Mouse (Mus musculus) embryonic facial prominence, embryonic 12.5 days (tissue): ENCODE data around the gene Chrm3. TPM values are rescaled to one million over a fixed set of nuclear protein-coding genes. Genes with fewer than 3 reads are reported as not detected.

ENCODE experiments used
- ATAC-seq: fragments of 200-750 bp; cut with Nextera tagmentation; 2 replicates; pipeline ENCODE4 v1.8.0; 2017; ENCODE audit not compliant: insufficient number of reproducible peaks, insufficient read depth, low FRiP score, low TSS enrichment
- H3K27ac ChIP-seq: fragments of 300-500 bp; sonication (generic); 2 replicates; pipeline ENCODE4 v1.5.1; 2016; ENCODE audit warnings: mild to moderate bottlenecking
- H3K27me3 ChIP-seq: fragments of 300-500 bp; sonication (generic); 2 replicates; pipeline ENCODE4 v1.6.1; 2016; ENCODE audit warnings: mild to moderate bottlenecking, moderate library complexity
- H3K36me3 ChIP-seq: fragments of 300-500 bp; sonication (generic); 2 replicates; pipeline ENCODE4 v1.6.1; 2016; ENCODE audit warnings: mild to moderate bottlenecking
- H3K4me1 ChIP-seq: fragments of 300-500 bp; sonication (generic); 2 replicates; pipeline ENCODE4 v1.6.1; 2016
- H3K4me2 ChIP-seq: fragments of 300-500 bp; sonication (generic); replicated peaks from 2 replicates; pipeline ENCODE4 v1.6.1; 2016; ENCODE audit warnings: mild to moderate bottlenecking, moderate library complexity
- H3K4me3 ChIP-seq: fragments of 300-500 bp; sonication (generic); 2 replicates; pipeline ENCODE4 v1.5.1; 2016; ENCODE audit warnings: mild to moderate bottlenecking
- H3K9ac ChIP-seq: fragments of 300-500 bp; sonication (generic); 2 replicates; pipeline ENCODE4 v1.6.1; 2016; ENCODE audit warnings: mild to moderate bottlenecking, moderate library complexity
- H3K9me3 ChIP-seq: fragments of 300-500 bp; sonication (generic); 2 replicates; pipeline ENCODE4 v1.6.1; 2016; ENCODE audit warnings: mild to moderate bottlenecking, moderate library complexity
- WGBS: fragments of 180-500 bp; shearing (Covaris S2); methylation state at CpG from one replicate; pipeline ENCODE4 v1.1.7; 2016; 5-methylcytosine and 5-hydroxymethylcytosine counted together
- polyA plus RNA-seq: library from polyadenylated mRNA; unstranded; fragments of >200 nt; fragmentation: Nextera tagmentation; extraction: Ambion mirVana; gene quantifications from 2 replicates; pipeline ENCODE4 v1.2.1, GENCODE M21; 2016

Gene Chrm3
- polyA plus RNA-seq, 1 experiment from 2014 or later = 1.5 TPM

DNA sequence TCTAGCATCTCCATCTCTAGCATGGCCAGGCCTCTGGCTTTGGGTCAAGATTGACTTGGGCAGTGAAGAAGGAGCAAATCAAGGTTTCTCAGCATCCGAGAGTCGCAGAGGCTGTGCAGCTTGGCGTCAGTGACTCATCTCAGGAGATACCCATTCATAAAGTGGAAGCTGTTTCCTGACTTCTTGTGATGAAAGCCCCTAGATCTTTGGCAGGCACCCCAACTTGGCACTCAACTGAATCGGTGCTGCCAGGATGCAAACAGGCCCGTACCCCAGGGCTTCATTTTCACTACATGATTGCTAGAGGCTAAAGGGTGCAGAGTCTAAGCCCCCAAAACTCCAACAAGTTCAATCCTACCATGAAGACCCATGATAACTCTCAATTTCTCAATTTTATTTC lies 298.0 kb downstream of the Chrm3 start:
- Histone ChIP-seq H3K9ac (no peak overlapping the region), H3K36me3 (no peaks in the 10 kb centered on the region), H3K4me1 (no peaks in the 10 kb centered on the region), H3K9me3 (no peaks in the 10 kb centered on the region), H3K4me2 (no peak overlapping the region), H3K4me3 (no peak overlapping the region), H3K27me3 (no peaks in the 10 kb centered on the region), H3K27ac (no peak overlapping the region)
- WGBS = 92% methylated on average over 5 of the region's 5 CpGs
- no peak for ATAC-seq

DNA sequence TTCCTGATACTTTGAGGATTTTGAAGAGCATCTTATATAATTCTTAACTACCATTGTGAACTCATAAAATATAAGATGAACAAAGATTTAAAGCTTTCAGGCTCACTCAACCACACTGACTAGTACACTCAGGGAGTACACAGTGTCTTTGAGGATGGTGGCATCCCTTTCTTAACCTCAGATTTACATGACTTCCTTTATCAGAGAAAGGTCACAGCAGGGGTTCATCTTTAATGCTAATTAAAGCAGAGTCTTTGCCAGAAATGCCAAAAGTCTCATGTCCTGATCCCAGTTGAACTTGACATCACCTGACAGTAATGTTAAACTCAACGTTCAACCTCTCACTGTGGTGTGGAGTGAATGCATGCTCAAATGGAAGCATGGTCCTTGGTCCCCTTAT lies 301.7 kb downstream of the Chrm3 start:
- Histone ChIP-seq H3K9me3 (no peaks in the 10 kb centered on the region), H3K9ac (no peak overlapping the region), H3K27ac (no peak overlapping the region), H3K4me1 (no peaks in the 10 kb centered on the region), H3K36me3 (no peaks in the 10 kb centered on the region), H3K4me3 (no peak overlapping the region), H3K27me3 (no peaks in the 10 kb centered on the region), H3K4me2 (no peak overlapping the region)
- 66% methylated on average over 1 of the region's 1 CpGs for WGBS
- ATAC-seq = no peak

DNA sequence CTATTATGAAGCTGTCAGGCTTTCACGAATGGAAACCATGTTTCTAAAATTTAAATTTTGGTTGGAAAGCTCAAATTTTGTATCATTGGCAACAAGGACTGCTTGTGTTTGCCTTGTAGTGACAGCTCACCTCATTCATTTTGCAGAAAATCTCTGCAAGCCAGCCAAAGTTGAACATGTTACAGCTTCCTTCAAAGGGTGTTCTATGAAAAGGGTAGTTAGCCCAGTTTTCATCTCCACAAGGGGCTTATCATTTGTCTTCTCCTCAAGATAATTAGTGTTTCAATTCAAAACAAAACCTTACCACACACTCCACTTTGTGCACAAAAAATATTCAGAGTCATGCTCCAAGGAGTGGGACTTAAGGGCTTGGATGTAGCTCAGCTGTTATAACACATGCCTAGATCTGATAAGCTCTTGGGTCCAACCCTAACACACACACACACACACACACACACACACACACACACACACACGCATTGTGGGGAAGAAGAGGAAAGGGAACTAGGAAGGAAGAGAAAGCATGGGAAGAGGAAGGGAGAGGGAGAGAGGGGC lies 302.9 kb downstream of the Chrm3 start:
- Histone ChIP-seq H3K4me2 (no peak overlapping the region), H3K4me1 (no peaks in the 10 kb centered on the region), H3K27ac (no peak overlapping the region), H3K27me3 (no peaks in the 10 kb centered on the region), H3K36me3 (no peaks in the 10 kb centered on the region), H3K9ac (no peak overlapping the region), H3K4me3 (no peak overlapping the region), H3K9me3 (no peaks in the 10 kb centered on the region)
- 61% methylated on average over 2 of the region's 2 CpGs for WGBS
- ATAC-seq = no peak

DNA sequence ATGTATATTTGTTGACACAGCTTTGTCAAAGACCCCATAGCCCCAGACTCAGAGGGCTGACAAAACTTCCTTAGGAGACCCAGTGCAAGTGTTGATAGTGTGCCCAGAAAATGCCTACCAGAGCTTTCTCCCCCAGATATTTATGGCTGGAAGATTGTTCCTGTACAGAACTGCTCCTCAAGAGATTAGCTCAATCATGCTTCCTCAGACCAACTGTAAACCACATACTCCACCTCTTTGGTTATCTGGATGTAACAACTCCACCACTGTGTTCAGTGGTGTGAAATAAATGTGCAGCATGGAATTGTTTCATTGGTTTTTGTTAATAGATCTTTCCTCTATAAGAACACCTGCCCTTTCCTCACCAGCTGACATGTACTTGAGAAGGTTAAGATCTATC lies 306.6 kb downstream of the Chrm3 start:
- H3K36me3 ChIP-seq = no peaks in the 10 kb centered on the region
- H3K27me3 ChIP-seq = no peaks in the 10 kb centered on the region
- H3K27ac ChIP-seq = no peak overlapping the region
- no peaks in the 10 kb centered on the region for H3K4me1 ChIP-seq
- H3K4me2 ChIP-seq = no peak overlapping the region
- H3K9me3 ChIP-seq = no peaks in the 10 kb centered on the region
- H3K9ac ChIP-seq = no peak overlapping the region
- ATAC-seq = no peak
- no peak overlapping the region for H3K4me3 ChIP-seq

DNA sequence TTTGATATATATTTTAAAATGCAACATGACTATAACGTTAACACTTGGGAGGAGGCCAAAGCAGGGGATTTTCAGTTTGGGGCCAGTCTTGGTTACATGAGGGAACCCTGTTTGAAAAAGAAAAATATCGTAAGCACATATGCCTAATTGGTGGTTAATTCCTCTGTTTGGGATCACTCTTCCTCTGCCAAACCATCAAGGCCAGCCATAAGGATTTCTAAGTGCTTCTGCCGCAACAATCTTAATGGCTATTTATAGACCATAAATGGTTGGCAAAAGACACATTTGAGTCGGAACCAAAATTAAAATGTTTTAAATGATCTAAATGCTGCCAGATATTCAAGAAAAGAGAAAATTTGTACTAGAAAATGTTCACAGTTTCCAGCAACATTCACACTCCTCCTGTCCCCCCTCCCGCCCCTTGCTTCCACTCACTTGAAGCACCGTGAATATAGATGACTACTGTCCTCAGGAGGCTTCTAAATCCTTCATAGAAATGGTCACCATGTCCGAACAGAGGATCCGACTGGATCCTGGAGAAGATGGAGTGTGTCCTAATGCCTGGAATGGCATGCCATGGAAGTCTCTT lies 307.3 kb downstream of the Chrm3 start:
- 90% methylated on average over 8 of the region's 8 CpGs for WGBS
- Histone ChIP-seq H3K27me3 (no peaks in the 10 kb centered on the region), H3K9ac (no peak overlapping the region), H3K9me3 (no peaks in the 10 kb centered on the region), H3K36me3 (no peaks in the 10 kb centered on the region), H3K4me1 (no peaks in the 10 kb centered on the region), H3K27ac (no peak overlapping the region), H3K4me3 (no peak overlapping the region), H3K4me2 (no peak overlapping the region)
- ATAC-seq = no peak

DNA sequence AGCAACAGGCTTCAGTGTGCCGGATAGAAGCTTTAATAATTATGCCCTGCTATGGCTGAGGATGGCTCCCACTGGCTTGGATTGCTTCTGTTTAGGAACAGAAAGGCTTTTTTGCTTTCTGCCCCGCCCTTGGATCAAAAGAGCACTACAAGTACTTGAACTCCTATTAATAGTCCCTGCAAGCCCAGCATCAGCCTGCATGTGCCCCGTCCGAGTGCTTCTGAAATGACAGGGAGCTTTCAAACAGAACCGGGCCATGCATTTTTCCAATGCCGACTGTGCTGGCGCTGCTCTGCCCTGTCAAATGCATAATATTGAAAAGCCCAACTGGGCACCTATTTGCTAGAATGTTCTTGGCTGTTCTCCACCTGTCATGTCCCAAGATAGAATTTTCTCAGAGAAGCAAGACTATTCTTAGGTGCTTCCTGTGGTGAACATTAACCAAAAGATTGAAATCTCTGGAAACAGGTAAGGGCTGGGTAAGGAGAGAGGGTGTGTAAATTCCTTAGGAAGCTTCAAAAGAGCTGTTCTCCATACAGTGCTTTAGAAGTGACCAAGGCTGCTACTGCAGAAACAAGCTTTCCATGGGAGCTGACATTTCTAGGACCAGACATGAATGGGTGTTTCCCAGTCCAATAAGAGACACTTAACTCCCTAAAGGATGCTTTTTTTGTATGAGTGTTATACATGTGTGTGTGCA lies 314.8 kb downstream of the Chrm3 start:
- Histone ChIP-seq H3K9ac (no peak overlapping the region), H3K27me3 (no peaks in the 10 kb centered on the region), H3K9me3 (no peaks in the 10 kb centered on the region), H3K27ac (no peak overlapping the region), H3K4me1 (no peaks in the 10 kb centered on the region), H3K36me3 (no peaks in the 10 kb centered on the region), H3K4me2 (no peak overlapping the region), H3K4me3 (no peak overlapping the region)
- WGBS = 84% methylated on average over 7 of the region's 7 CpGs
- ATAC-seq = no peak

DNA sequence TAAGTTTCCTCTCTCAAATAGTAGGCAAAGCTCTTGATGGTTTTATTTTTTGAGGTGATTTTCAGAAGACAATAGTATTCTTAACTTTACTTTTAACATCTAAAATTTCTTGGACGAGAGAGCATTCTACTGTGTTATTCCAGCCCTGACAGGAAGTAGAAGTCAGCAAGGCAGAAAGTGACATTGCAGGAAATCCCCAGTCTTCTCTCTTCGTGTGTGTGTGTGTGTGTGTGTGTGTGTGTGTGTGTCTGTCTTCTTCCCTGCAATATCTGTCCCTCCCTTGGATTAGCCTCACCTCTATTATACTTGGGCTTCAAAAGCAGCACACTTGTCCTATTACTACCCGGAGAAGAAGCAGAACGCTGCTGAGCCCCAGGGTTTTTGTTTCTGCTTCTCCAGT lies 316.6 kb downstream of the Chrm3 start:
- ATAC-seq = no peak
- H3K9me3 ChIP-seq = no peaks in the 10 kb centered on the region
- H3K27ac ChIP-seq = no peak overlapping the region
- no peaks in the 10 kb centered on the region for H3K36me3 ChIP-seq
- no peak overlapping the region for H3K4me2 ChIP-seq
- H3K4me1 ChIP-seq = no peaks in the 10 kb centered on the region
- no peak overlapping the region for H3K4me3 ChIP-seq
- H3K9ac ChIP-seq = no peak overlapping the region
- 67% methylated on average over 4 of the region's 4 CpGs for WGBS
- H3K27me3 ChIP-seq = no peaks in the 10 kb centered on the region

DNA sequence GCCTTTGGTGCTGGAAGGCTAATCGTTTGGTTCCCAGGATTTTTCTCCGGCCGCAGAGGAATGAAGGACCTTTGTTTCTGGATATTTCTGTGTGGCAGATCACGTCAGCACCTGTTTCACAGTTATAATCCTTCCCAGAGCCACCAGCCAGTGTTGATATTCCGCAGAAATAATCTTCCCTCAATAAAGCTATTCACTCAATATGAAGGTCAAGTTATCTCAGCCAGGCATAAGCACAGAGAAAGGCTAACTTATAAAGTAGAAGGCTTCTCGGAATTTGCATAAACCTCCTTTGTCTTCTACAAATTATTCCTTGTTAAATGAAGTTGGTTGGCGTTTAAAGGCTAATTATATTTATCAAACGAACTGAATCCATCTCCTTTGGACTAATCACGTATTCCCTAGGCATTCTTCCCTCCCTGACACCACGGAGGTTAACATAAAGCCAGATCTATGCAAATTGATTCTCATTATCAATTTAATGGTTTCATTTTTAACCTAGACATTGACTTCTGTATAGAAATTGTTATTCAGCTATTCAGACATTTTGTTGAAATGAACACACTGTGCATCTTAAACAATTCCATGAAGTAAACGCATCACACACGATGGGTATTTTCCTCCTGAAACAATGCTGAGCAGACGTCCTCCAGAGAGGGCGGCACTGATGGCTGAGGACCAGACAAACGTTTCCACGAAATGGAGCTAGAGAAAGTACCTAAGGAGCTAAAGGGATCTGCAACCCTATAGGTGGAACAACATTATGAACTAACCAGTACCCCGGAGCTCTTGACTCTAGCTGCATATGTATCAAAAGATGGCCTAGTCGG lies 326.9 kb downstream of the Chrm3 start:
- no peaks in the 10 kb centered on the region for H3K9me3 ChIP-seq
- 77% methylated on average over 18 of the region's 18 CpGs for WGBS
- ATAC-seq = no peak

DNA sequence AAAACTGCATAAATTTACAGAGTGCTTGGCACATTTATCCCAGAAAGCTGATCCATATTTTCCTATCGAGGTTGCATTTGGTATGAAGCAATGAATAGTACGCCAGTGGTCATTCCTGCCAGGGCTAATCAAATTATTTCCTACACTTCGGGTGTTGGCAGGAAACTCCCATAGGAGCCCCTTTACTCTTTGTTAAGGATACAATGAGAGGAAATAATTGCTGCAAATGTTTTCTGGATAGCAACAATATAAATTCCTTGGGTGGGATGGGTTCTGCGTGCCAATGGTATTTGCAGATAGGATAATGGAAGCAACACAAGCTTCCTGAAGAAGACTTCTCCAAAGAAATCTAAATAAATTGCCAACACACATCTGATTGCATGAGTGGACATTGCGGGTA lies 329.1 kb downstream of the Chrm3 start:
- Histone ChIP-seq H3K27ac (no peak overlapping the region), H3K9me3 (no peaks in the 10 kb centered on the region), H3K4me3 (no peak overlapping the region), H3K27me3 (no peaks in the 10 kb centered on the region), H3K36me3 (no peaks in the 10 kb centered on the region), H3K4me2 (no peak overlapping the region), H3K9ac (no peak overlapping the region), H3K4me1 (no peaks in the 10 kb centered on the region)
- ATAC-seq = no peak
- WGBS = 85% methylated on average over 5 of the region's 5 CpGs

More for the DNA sequence above, 326.9 kb downstream of the Chrm3 start:
- Histone ChIP-seq H3K36me3 (no peaks in the 10 kb centered on the region), H3K4me1 (no peaks in the 10 kb centered on the region), H3K27ac (no peak overlapping the region), H3K4me3 (no peak overlapping the region), H3K27me3 (no peaks in the 10 kb centered on the region), H3K4me2 (no peak overlapping the region), H3K9ac (no peak overlapping the region)

DNA sequence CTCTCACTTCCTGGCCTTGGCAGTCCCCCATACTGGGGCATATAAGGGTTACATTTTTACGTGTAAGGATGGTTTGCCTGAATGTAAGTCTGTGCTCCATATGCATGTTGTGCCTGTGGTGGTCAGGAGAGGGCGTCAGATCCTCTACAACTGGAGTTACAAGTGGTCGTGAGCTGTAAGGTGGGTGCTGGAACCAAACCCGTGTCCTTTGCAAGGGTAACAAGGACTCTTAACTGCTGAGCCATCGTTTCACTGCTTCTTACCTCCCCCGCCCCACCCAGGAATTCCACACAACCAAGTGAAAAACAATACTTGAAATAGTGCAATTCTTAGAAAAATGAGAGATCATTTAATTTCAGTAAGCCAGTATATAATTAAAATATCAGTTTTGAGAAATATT lies 330.7 kb downstream of the Chrm3 start:
- H3K27ac ChIP-seq = no peak overlapping the region
- WGBS = 88% methylated on average over 6 of the region's 6 CpGs
- no peaks in the 10 kb centered on the region for H3K9me3 ChIP-seq
- H3K9ac ChIP-seq = no peak overlapping the region
- no peak overlapping the region for H3K4me2 ChIP-seq
- H3K4me3 ChIP-seq = no peak overlapping the region
- no peaks in the 10 kb centered on the region for H3K36me3 ChIP-seq
- no peak for ATAC-seq
- no peaks in the 10 kb centered on the region for H3K27me3 ChIP-seq
- no peaks in the 10 kb centered on the region for H3K4me1 ChIP-seq

DNA sequence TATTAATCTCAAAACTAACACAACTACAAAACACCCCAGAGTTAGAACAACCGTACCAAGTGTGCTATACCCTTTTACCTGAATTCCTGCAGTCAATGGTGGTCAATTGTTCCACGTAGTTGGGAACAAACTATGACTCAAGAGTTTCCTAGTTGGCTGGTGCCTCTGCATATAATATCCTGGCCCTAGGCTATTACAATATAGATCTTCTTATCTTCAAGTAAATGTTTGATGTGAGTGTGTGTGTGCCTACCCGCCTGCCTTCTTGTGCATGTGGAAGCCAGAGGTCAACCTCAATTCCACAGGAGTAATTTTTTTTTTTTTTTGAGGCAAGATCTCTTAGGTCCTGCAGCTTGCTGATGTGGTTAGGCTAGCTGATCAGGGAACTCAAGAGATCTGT lies 335.5 kb downstream of the Chrm3 start:
- no peak for ATAC-seq
- Histone ChIP-seq H3K9ac (no peak overlapping the region), H3K4me1 (no peaks in the 10 kb centered on the region), H3K27me3 (no peaks in the 10 kb centered on the region), H3K9me3 (no peaks in the 10 kb centered on the region), H3K4me3 (no peak overlapping the region), H3K36me3 (no peaks in the 10 kb centered on the region), H3K27ac (no peak overlapping the region), H3K4me2 (no peak overlapping the region)
- WGBS = 81% methylated on average over 3 of the region's 3 CpGs

DNA sequence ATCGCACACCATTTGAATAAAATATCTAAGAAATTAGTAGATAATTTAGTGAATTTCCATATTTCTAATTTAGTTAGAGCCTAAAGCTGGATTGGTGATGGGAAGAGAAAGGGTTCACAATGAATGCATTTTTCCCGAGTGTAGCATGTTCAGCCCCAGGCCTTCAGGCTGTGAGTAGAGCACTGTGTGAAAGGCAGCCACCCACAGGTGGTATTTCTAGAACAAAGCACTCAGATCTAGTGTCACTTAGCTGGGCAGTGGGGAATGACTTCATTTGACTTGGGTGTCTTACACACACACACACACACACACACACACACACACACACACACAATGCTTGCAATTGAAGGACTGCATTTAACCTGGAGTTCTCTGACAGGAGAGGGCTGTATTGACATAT lies 337.5 kb downstream of the Chrm3 start:
- Histone ChIP-seq H3K27ac (no peak overlapping the region), H3K4me1 (no peaks in the 10 kb centered on the region), H3K36me3 (no peaks in the 10 kb centered on the region), H3K9ac (no peak overlapping the region), H3K9me3 (no peaks in the 10 kb centered on the region), H3K4me3 (no peak overlapping the region), H3K4me2 (no peak overlapping the region), H3K27me3 (no peaks in the 10 kb centered on the region)
- WGBS = 63% methylated on average over 2 of the region's 2 CpGs
- ATAC-seq = no peak
